Mouse (Mus musculus): Measurements from ENCODE around the gene Wdr81. TPM values are rescaled to one million over a fixed set of nuclear protein-coding genes. Genes with fewer than 3 reads are reported as not detected.
"Not testable (repeated sequence)": the region's sequence is repeated elsewhere in the genome, so short reads cannot be mapped to it uniquely, and the experiment has no call there.

Wdr81 gene
- polyA plus RNA-seq, 1 experiment from 2014 or later: 5.7 TPM

DNA sequence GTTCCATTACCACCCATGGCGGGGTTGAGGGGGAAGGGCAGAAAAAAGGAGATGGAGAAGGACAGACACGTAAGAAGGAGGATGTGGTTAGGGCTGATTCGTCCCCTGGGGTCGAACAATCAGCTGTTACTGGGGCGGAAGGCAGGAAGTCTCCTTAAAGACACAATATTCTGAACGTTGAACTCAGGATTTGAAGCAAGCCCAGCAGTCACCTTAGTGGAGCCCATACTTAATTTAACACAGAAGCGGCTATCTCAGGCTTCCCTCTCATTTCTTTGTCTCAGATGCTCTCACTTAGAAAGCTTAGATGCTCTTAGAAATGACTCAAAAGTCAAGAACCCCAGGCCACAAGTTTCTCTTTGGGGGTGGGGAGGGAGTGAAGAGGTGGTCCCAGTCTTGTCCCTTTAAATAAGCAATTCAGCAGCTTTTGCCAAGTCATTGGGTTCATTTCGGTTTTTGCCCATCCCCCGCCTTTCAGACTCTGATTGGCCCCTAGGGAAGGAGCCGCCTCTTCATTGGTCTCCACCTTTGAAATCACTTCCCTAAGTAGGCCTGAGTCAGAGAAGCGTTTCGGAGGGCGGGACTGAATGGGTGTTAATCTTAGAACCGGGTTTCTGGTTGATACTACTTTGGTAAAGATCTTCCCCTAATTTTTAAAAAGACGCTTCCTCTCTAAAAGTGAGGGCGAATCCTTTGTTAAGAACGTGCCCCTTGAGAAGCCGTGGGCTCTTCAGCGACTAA is 5.8 kb upstream of the Wdr81 start:
- Histone ChIP-seq H3K9ac (peak overlapping the region; percentile 71), H3K4me3 (peak overlapping the region; percentile 86), H3K9me3 (replicated peaks) (no peaks in the 10 kb centered on the region), H3K36me3 (peaks cover 15% of the 10 kb centered on the region), H3K27ac (ENCODE audit: poor library complexity, severe bottlenecking) (peak overlapping the region; percentile 97), H3K27me3 (replicated peaks) (no peaks in the 10 kb centered on the region), H3K4me2 (peak overlapping the region; percentile 86), H3K4me1 (replicated peaks) (peaks cover 43% of the 10 kb centered on the region)
- ATAC-seq (ENCODE audit: insufficient number of reproducible peaks, low FRiP score): peak; percentile 67
- 2% methylated on average over 19 of the region's 19 CpGs for WGBS

DNA sequence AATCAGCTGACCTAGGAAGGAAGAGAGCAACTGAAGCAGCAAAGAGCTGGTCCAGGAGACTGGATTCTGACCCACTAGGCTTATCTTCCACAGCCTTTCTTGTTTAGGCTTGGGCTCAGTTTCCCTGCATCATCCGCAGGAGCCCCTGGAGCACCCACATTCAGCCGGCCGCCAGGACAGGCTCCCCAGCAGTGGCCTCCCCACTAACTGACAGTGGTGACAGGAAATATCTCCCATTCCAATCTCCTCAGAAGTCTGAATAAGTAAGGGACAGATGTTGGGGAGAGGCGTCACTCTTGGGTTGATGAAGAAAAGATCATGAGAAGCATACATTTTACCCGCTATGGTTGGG is 5.2 kb upstream of the Wdr81 start:
- ATAC-seq (ENCODE audit: insufficient number of reproducible peaks, low FRiP score): no peak
- H3K9ac ChIP-seq: peak overlapping the region; percentile 30; the same call in 1 of the 2 replicates

DNA sequence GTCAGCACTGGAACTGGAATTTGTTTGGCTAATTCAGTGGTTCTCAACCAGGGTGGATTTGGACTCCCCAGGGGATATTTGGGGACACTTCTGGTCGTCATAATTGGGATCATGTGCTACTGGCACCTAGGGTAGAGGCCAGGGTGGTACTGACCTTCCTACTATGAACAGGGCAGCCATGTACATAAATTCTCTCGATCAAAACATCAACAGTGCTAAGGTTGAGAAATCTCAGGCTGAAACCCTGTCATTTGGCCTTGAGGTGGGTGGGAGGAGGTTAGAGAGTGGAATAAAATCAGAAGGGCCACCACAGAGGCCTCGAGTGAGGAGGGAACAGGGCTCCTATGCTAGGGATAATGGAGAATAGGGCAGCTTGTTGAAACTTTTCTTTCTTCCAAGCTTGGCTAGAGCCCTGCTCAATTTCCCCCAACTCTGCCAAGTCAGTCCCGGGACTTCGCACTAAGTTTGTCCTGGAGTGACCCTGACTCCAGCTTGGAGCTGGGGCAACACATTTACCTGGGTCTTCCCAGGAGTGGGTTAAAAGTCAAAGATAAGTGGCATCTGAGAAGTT is 4.7 kb upstream of the Wdr81 start:
- peak overlapping the region; percentile 86 for H3K4me2 ChIP-seq
- peaks cover 5% of the 10 kb centered on the region for H3K36me3 ChIP-seq
- H3K9me3 ChIP-seq (replicated peaks): no peaks in the 10 kb centered on the region
- no peak overlapping the region for H3K4me3 ChIP-seq
- H3K9ac ChIP-seq: peak overlapping the region; percentile 30; the same call in 1 of the 2 replicates
- H3K27me3 ChIP-seq (replicated peaks): no peaks in the 10 kb centered on the region
- no peak for ATAC-seq (ENCODE audit: insufficient number of reproducible peaks, low FRiP score)
- 82% methylated on average over 5 of the region's 5 CpGs for WGBS
- peaks cover 45% of the 10 kb centered on the region for H3K4me1 ChIP-seq (replicated peaks)
- peak overlapping the region; percentile 97 for H3K27ac ChIP-seq (ENCODE audit: poor library complexity, severe bottlenecking)

More for the DNA sequence above, 5.2 kb upstream of the Wdr81 start:
- WGBS: 22% methylated on average over 5 of the region's 5 CpGs
- Histone ChIP-seq H3K27ac (ENCODE audit: poor library complexity, severe bottlenecking) (peak overlapping the region; percentile 97), H3K36me3 (peaks cover 10% of the 10 kb centered on the region), H3K4me1 (replicated peaks) (peaks cover 47% of the 10 kb centered on the region), H3K4me2 (peak overlapping the region; percentile 86), H3K4me3 (peak overlapping the region; percentile 86), H3K27me3 (replicated peaks) (no peaks in the 10 kb centered on the region), H3K9me3 (replicated peaks) (no peaks in the 10 kb centered on the region)

- peaks cover 47% of the 10 kb centered on the region for H3K4me1 ChIP-seq (replicated peaks)
- H3K4me3 ChIP-seq: no peak overlapping the region
- no peak overlapping the region for H3K9ac ChIP-seq
- no peaks in the 10 kb centered on the region for H3K9me3 ChIP-seq (replicated peaks)
- WGBS: 63% methylated on average over 8 of the region's 8 CpGs
- H3K27ac ChIP-seq (ENCODE audit: poor library complexity, severe bottlenecking): no peak overlapping the region
- H3K27me3 ChIP-seq (replicated peaks): no peaks in the 10 kb centered on the region
- peaks cover under 1% of the 10 kb centered on the region; the same call in 1 of the 2 replicates for H3K36me3 ChIP-seq
- no peak for ATAC-seq (ENCODE audit: insufficient number of reproducible peaks, low FRiP score)
- H3K4me2 ChIP-seq: no peak overlapping the region
Observed at GRCm38 (mm10) chr11:75458628-75459041, 4.1 kb upstream of the Wdr81 start.

DNA sequence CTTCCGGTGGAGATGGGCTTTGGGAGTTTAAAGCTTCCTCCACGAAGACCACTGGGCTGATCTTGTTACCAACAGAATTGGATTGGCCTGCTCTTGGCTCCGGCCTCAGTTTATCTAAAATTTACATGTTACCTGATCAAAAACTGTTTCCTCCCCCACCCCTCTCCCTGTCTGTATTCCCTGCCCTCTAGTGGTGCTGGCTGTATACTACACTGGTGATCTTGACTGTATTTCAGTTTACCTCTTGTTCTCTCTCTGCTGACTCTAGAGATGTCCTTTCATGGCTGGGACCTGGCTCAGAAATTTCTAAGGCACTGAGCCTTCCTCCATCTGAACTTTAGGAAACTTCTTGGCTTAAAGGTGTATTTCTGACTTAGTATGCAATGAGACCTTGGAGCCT is 3.7 kb upstream of the Wdr81 start:
- no peaks in the 10 kb centered on the region for H3K27me3 ChIP-seq (replicated peaks)
- no peak overlapping the region for H3K4me3 ChIP-seq
- no peaks in the 10 kb centered on the region for H3K36me3 ChIP-seq
- H3K4me2 ChIP-seq: no peak overlapping the region
- no peaks in the 10 kb centered on the region for H3K9me3 ChIP-seq (replicated peaks)
- no peak overlapping the region for H3K27ac ChIP-seq (ENCODE audit: poor library complexity, severe bottlenecking)
- ATAC-seq (ENCODE audit: insufficient number of reproducible peaks, low FRiP score): no peak
- no peak overlapping the region for H3K9ac ChIP-seq
- H3K4me1 ChIP-seq (replicated peaks): peaks cover 46% of the 10 kb centered on the region
- WGBS: 9% methylated on average over 3 of the region's 3 CpGs

GRCm38 (mm10) chr11:75456440-75456871 is 1.9 kb upstream of the Wdr81 start:
- ATAC-seq (ENCODE audit: insufficient number of reproducible peaks, low FRiP score): no peak
- H3K4me2 ChIP-seq: no peak overlapping the region
- H3K9me3 ChIP-seq (replicated peaks): no peaks in the 10 kb centered on the region
- H3K36me3 ChIP-seq: peaks cover 11% of the 10 kb centered on the region
- no peak overlapping the region for H3K9ac ChIP-seq
- H3K4me3 ChIP-seq: no peak overlapping the region
- 84% methylated on average over 7 of the region's 7 CpGs for WGBS
- H3K27me3 ChIP-seq (replicated peaks): no peaks in the 10 kb centered on the region
- no peak overlapping the region for H3K27ac ChIP-seq (ENCODE audit: poor library complexity, severe bottlenecking)
- H3K4me1 ChIP-seq (replicated peaks): peaks cover 34% of the 10 kb centered on the region

GRCm38 (mm10) chr11:75455971-75456370 is 1.5 kb upstream of the Wdr81 start:
- Histone ChIP-seq H3K4me1 (replicated peaks) (peaks cover 35% of the 10 kb centered on the region), H3K36me3 (peaks cover 14% of the 10 kb centered on the region)
- not testable (repeated sequence) for H3K9me3 ChIP-seq (replicated peaks); H3K9ac ChIP-seq; H3K4me2 ChIP-seq; H3K27ac ChIP-seq (ENCODE audit: poor library complexity, severe bottlenecking); H3K4me3 ChIP-seq; ATAC-seq (ENCODE audit: insufficient number of reproducible peaks, low FRiP score); H3K27me3 ChIP-seq (replicated peaks)
- 87% methylated on average over 2 of the region's 2 CpGs for WGBS

- Histone ChIP-seq H3K36me3 (peaks cover 14% of the 10 kb centered on the region), H3K27me3 (replicated peaks) (no peaks in the 10 kb centered on the region), H3K27ac (ENCODE audit: poor library complexity, severe bottlenecking) (peak overlapping the region; percentile 43; the same call in 1 of the 2 replicates), H3K9ac (peak overlapping the region; percentile 75; the same call in 1 of the 2 replicates), H3K4me3 (peak overlapping the region; percentile 72), H3K4me1 (replicated peaks) (peaks cover 43% of the 10 kb centered on the region), H3K4me2 (peak overlapping the region; percentile 97), H3K9me3 (replicated peaks) (no peaks in the 10 kb centered on the region)
- ATAC-seq (ENCODE audit: insufficient number of reproducible peaks, low FRiP score): no peak
- WGBS: 74% methylated on average over 10 of the region's 10 CpGs
Observed at GRCm38 (mm10) chr11:75455041-75455736, 672 bp upstream of the Wdr81 start.

DNA sequence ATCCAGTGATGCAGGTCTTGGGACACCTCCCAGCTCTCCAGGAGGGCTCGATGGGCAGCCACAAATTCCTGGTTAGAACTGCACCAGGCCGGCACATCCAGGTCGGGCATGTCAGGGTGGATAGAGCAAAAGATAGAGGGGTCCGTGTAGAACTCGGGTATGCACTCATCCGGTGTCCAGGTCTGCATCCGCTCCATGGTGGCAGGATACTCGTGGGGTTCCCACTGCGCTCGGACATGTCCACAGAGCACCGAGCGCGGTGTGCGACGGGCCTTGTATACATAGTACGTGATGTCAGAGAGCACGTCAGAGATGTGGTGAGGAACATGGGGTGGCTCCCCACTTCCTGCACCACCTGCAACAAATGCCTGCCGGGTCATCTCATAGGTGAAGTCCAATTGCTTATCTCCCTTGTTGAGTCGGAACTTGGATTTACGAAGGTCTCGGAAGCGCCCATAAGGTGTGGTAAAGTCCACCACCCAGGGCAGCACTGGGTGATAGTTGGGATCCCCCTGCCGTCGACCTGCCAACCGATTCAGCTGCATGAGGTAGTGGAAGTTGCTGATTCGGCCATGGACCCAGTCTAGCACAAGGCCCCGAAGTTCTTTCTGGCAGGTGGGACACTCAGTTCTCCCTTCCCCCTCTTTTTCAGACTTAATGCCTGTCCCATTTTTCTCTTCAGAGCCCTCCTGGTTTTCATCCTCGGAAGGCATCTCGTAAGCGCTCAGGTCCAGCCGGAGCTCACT is 1.5 kb downstream of the Wdr81 start:
- H3K4me3 ChIP-seq: peak overlapping the region; percentile 72; the same call in 1 of the 2 replicates
- peaks cover 29% of the 10 kb centered on the region for H3K36me3 ChIP-seq
- H3K4me2 ChIP-seq: peak overlapping the region; percentile 97
- 92% methylated on average over 31 of the region's 31 CpGs for WGBS
- H3K4me1 ChIP-seq (replicated peaks): peaks cover 36% of the 10 kb centered on the region
- H3K27ac ChIP-seq (ENCODE audit: poor library complexity, severe bottlenecking): no peak overlapping the region
- no peaks in the 10 kb centered on the region for H3K9me3 ChIP-seq (replicated peaks)
- H3K27me3 ChIP-seq (replicated peaks): no peaks in the 10 kb centered on the region
- no peak for ATAC-seq (ENCODE audit: insufficient number of reproducible peaks, low FRiP score)
- 0 out of 2 replicates have a peak overlapping the region, but pooled peaks have one; percentile 75 for H3K9ac ChIP-seq

DNA sequence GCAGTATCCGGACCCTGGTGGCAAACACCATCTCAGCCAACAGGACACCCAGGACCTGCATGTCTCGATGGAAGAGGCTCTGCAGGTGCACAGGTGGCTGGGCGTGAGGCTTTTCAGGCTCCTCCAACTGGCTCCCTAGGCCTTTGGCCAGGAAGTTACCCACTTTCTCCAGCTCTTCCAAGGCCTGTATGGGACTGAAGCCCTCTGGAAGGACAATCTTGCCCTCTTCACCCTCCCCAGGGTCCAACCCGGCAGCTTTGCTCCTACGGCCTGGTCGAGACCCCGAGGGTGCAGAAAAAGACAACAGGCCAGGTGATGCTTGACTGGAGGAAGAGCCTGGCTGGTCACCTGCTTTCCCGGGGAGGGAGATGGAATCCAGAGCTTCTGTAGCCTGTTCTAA is 2.4 kb downstream of the Wdr81 start:
- peaks cover 38% of the 10 kb centered on the region for H3K36me3 ChIP-seq
- H3K9me3 ChIP-seq (replicated peaks): no peaks in the 10 kb centered on the region
- no peak overlapping the region for H3K4me3 ChIP-seq
- no peak overlapping the region for H3K27ac ChIP-seq (ENCODE audit: poor library complexity, severe bottlenecking)
- H3K4me2 ChIP-seq: no peak overlapping the region
- H3K27me3 ChIP-seq (replicated peaks): no peaks in the 10 kb centered on the region
- H3K4me1 ChIP-seq (replicated peaks): peaks cover 34% of the 10 kb centered on the region
- H3K9ac ChIP-seq: no peak overlapping the region
- WGBS: 83% methylated on average over 8 of the region's 8 CpGs
- ATAC-seq (ENCODE audit: insufficient number of reproducible peaks, low FRiP score): no peak

Measured in heart, embryonic 12.5 days (tissue).